Mouse (Mus musculus): ENCODE measurements at regions not wholly inside any gene's neighbourhood (a gene's known extent, or its start where the extent isn't known, plus 50 kb on each side); places are given as distances from the start of the nearest gene placed in this dataset.

DNA sequence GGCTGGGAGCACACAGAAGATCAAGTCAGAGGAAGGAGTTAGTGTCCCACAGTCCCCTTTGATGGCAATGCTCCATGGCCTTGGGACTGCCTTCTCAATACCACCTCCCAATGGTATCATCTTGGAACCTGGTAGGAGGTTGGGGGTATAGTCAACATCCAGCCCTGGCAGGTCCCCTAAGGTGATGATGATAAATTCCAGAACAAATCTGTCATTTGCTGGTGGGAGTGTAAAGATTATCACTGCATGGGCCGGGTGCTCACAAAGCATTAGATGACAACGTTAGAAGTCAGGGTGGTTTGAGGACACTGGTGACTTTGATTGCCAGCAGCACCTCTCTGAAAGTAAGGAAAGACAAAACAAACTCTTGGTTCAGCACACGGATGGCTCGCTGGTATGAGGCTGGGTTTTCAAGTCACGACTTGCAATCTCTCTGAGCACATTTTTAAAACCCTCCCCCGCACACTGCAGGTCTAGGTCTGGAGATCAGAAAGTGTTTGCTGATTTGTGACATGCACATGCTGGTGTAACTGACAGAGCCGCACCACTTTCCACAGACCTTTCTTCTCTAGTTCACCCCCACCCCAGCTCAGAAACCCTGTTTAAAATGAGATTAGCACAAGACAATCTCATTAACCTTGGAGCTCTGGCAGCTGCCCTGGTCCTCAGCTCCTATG lies 154.5 kb upstream of the Kbtbd8 start:
- TF ChIP-seq POLR2A (IDR thresholded peaks at IDR 0.05; ENCODE audit: low read depth, low read length) (no peak), CTCF (IDR thresholded peaks at IDR 0.05; ENCODE audit: extremely low read depth, insufficient read length, insufficient replicate concordance, low read depth, low read length) (no peak)

Data from small intestine, adult 2 months (tissue).